Mouse (Mus musculus): ENCODE measurements at regions not wholly inside any gene's neighbourhood (a gene's known extent, or its start where the extent isn't known, plus 50 kb on each side); places are given as distances from the start of the nearest gene placed in this dataset.
"Not testable (repeated sequence)": the region's sequence is repeated elsewhere in the genome, so short reads cannot be mapped to it uniquely, and the experiment has no call there.

DNA sequence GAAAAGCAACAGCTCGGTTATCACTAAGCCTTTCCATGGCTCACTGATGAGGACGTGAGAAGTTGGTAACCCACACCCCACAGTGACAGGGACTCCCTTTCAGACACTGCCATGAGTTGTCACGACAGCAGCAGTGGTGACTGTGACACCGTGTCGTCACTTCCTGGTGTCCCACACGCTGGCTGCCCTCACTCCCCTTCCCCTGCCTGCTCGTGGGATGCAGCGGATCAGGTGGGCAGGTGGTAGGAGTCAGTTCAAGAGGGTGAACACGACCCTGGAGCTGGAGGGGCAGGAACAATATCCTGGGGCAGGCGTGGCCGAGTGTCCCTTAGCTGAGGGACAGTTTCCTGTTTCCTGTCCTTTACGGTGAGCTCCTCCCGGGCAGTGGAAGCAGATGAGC lies 264.9 kb downstream of the Prex1 start:
- ATAC-seq (ENCODE audit: low FRiP score, low read depth): no peak

DNA sequence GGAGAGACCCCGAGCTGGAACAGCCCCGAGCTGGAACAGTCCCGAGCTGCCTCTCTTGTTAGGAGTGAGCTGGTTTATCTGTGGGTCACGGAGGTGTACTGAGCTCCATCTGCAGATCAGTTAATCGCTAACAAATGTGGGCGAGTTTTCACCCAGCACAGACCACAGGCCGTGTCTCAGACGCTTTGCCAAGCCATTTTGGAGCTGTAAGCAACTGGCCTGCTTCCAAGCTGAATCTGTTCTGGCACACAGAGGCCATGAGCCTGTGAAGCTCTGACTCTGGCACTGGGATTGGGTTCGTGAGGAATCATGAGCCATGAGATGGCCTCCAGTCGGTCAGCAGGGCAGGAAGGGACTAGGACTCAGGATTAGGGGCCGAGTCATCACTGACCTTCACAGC lies 265.5 kb downstream of the Prex1 start:
- Histone ChIP-seq H3K4me3 (replicated peaks; ENCODE audit: low read length) (no peak overlapping the region), H3K4me1 (ENCODE audit: control insufficient read depth, insufficient read depth, low read length) (peaks cover 41% of the 10 kb centered on the region), H3K9me3 (ENCODE audit: control insufficient read depth, low read length) (no peaks in the 10 kb centered on the region), H3K36me3 (ENCODE audit: control insufficient read depth, insufficient read depth, low read length) (no peaks in the 10 kb centered on the region), H3K9ac (ENCODE audit: low read depth, low read length, severe bottlenecking) (no peak overlapping the region), H3K27me3 (ENCODE audit: control insufficient read depth, insufficient read depth, low read length) (no peaks in the 10 kb centered on the region), H3K27ac (replicated peaks; ENCODE audit: low read depth, low read length) (peak overlapping the region; percentile 70), H3K4me2 (replicated peaks; ENCODE audit: low read depth, low read length, severe bottlenecking) (no peak overlapping the region)
- WGBS: 16% methylated on average over 11 of the region's 11 CpGs
- TF ChIP-seq POLR2A (IDR thresholded peaks at IDR 0.05; ENCODE audit: borderline replicate concordance, extremely low read depth, insufficient read depth, insufficient read length): no peak
- peak; percentile 76 for DNase-seq (ENCODE audit: low spot score)
- peak; percentile 31; the same call in 1 of the 2 replicates for ATAC-seq (ENCODE audit: low FRiP score, low read depth)

More for the DNA sequence above, 264.9 kb downstream of the Prex1 start:
- Histone ChIP-seq H3K27me3 (ENCODE audit: control insufficient read depth, insufficient read depth, low read length) (no peaks in the 10 kb centered on the region), H3K4me3 (replicated peaks; ENCODE audit: low read length) (no peak overlapping the region), H3K4me2 (replicated peaks; ENCODE audit: low read depth, low read length, severe bottlenecking) (no peak overlapping the region), H3K9ac (ENCODE audit: low read depth, low read length, severe bottlenecking) (no peak overlapping the region), H3K27ac (replicated peaks; ENCODE audit: low read depth, low read length) (peak overlapping the region; percentile 70; the same call in 1 of the 2 replicates), H3K4me1 (ENCODE audit: control insufficient read depth, insufficient read depth, low read length) (peaks cover 35% of the 10 kb centered on the region), H3K9me3 (ENCODE audit: control insufficient read depth, low read length) (no peaks in the 10 kb centered on the region), H3K36me3 (ENCODE audit: control insufficient read depth, insufficient read depth, low read length) (no peaks in the 10 kb centered on the region)
- no peak for DNase-seq (ENCODE audit: low spot score)
- TF ChIP-seq POLR2A (IDR thresholded peaks at IDR 0.05; ENCODE audit: borderline replicate concordance, extremely low read depth, insufficient read depth, insufficient read length): no peak
- WGBS: 50% methylated on average over 13 of the region's 13 CpGs

- Histone ChIP-seq H3K27me3 (ENCODE audit: control insufficient read depth, insufficient read depth, low read length) (no peaks in the 10 kb centered on the region), H3K9me3 (ENCODE audit: control insufficient read depth, low read length) (no peaks in the 10 kb centered on the region), H3K4me1 (ENCODE audit: control insufficient read depth, insufficient read depth, low read length) (peaks cover 45% of the 10 kb centered on the region), H3K9ac (ENCODE audit: low read depth, low read length, severe bottlenecking) (no peak overlapping the region), H3K27ac (replicated peaks; ENCODE audit: low read depth, low read length) (no peak overlapping the region), H3K4me3 (replicated peaks; ENCODE audit: low read length) (no peak overlapping the region), H3K36me3 (ENCODE audit: control insufficient read depth, insufficient read depth, low read length) (no peaks in the 10 kb centered on the region), H3K4me2 (replicated peaks; ENCODE audit: low read depth, low read length, severe bottlenecking) (no peak overlapping the region)
- DNase-seq (ENCODE audit: low spot score) (no peak), ATAC-seq (ENCODE audit: low FRiP score, low read depth) (no peak)
- 74% methylated on average over 3 of the region's 3 CpGs for WGBS
- no peak for TF ChIP-seq POLR2A (IDR thresholded peaks at IDR 0.05; ENCODE audit: borderline replicate concordance, extremely low read depth, insufficient read depth, insufficient read length)
These were observed 267.1 kb downstream of the Prex1 start for GRCm38 (mm10) chr2:166446536-166446935.

- not testable (repeated sequence) for H3K27ac ChIP-seq (replicated peaks; ENCODE audit: low read depth, low read length); DNase-seq (ENCODE audit: low spot score); H3K4me3 ChIP-seq (replicated peaks; ENCODE audit: low read length); H3K4me2 ChIP-seq (replicated peaks; ENCODE audit: low read depth, low read length, severe bottlenecking); H3K27me3 ChIP-seq (ENCODE audit: control insufficient read depth, insufficient read depth, low read length); H3K36me3 ChIP-seq (ENCODE audit: control insufficient read depth, insufficient read depth, low read length); ATAC-seq (ENCODE audit: low FRiP score, low read depth); H3K9me3 ChIP-seq (ENCODE audit: control insufficient read depth, low read length); H3K9ac ChIP-seq (ENCODE audit: low read depth, low read length, severe bottlenecking)
- 72% methylated on average over 7 of the region's 7 CpGs for whole genome bisulfite sequencing
- peaks cover 45% of the 10 kb centered on the region for H3K4me1 ChIP-seq (ENCODE audit: control insufficient read depth, insufficient read depth, low read length)
These were observed 267.8 kb downstream of the Prex1 start for GRCm38 (mm10) chr2:166445824-166446223.

GRCm38 (mm10) chr2:166442997-166443396 lies 270.6 kb downstream of the Prex1 start:
- no peak overlapping the region for H3K4me3 ChIP-seq (replicated peaks; ENCODE audit: low read length)
- no peaks in the 10 kb centered on the region for H3K36me3 ChIP-seq (ENCODE audit: control insufficient read depth, insufficient read depth, low read length)
- H3K4me1 ChIP-seq (ENCODE audit: control insufficient read depth, insufficient read depth, low read length): peaks cover 20% of the 10 kb centered on the region
- no peaks in the 10 kb centered on the region for H3K27me3 ChIP-seq (ENCODE audit: control insufficient read depth, insufficient read depth, low read length)
- ATAC-seq (ENCODE audit: low FRiP score, low read depth): peak; percentile 56; the same call in 1 of the 2 replicates
- no peaks in the 10 kb centered on the region for H3K9me3 ChIP-seq (ENCODE audit: control insufficient read depth, low read length)
- no peak overlapping the region for H3K9ac ChIP-seq (ENCODE audit: low read depth, low read length, severe bottlenecking)
- peak; percentile 40 for DNase-seq (ENCODE audit: low spot score)
- H3K27ac ChIP-seq (replicated peaks; ENCODE audit: low read depth, low read length): no peak overlapping the region
- 12% methylated on average over 15 of the region's 15 CpGs for WGBS
- no peak overlapping the region for H3K4me2 ChIP-seq (replicated peaks; ENCODE audit: low read depth, low read length, severe bottlenecking)
- TF ChIP-seq POLR2A (IDR thresholded peaks at IDR 0.05; ENCODE audit: borderline replicate concordance, extremely low read depth, insufficient read depth, insufficient read length): no peak

Measured in limb, embryonic 14.5 days (tissue).